Mouse (Mus musculus): Measurements from ENCODE around the gene Ifng. TPM values are rescaled to one million over a fixed set of nuclear protein-coding genes. Genes with fewer than 3 reads are reported as not detected.
A peak's percentile ranks its signal among the peaks of the same experiment; 100 is the strongest.

The Ifng gene
- total RNA-seq, 1 experiment from 2014 or later = 0.58 TPM

- no peak for ATAC-seq (ENCODE audit: extremely low read depth, insufficient number of reproducible peaks, low FRiP score, poor library complexity, severe bottlenecking)
Observed at GRCm38 (mm10) chr10:118476696-118477095, 35.9 kb downstream of the Ifng start.

GRCm38 (mm10) chr10:118477297-118477696 lies 36.5 kb downstream of the Ifng start:
- peak; percentile 64; the same call in 1 of the 2 replicates for ATAC-seq (ENCODE audit: extremely low read depth, insufficient number of reproducible peaks, low FRiP score, poor library complexity, severe bottlenecking)

GRCm38 (mm10) chr10:118479244-118479643 lies 38.4 kb downstream of the Ifng start:
- ATAC-seq (ENCODE audit: extremely low read depth, insufficient number of reproducible peaks, low FRiP score, poor library complexity, severe bottlenecking) = no peak

- no peak for ATAC-seq (ENCODE audit: extremely low read depth, insufficient number of reproducible peaks, low FRiP score, poor library complexity, severe bottlenecking)
Observed at GRCm38 (mm10) chr10:118480118-118480517, 39.3 kb downstream of the Ifng start.

- ATAC-seq (ENCODE audit: extremely low read depth, insufficient number of reproducible peaks, low FRiP score, poor library complexity, severe bottlenecking) = peak; percentile 36; the same call in 1 of the 2 replicates
Observed at GRCm38 (mm10) chr10:118480793-118481192, 39.9 kb downstream of the Ifng start.

GRCm38 (mm10) chr10:118494109-118494508 lies 53.3 kb downstream of the Ifng start:
- no peak for ATAC-seq (ENCODE audit: extremely low read depth, insufficient number of reproducible peaks, low FRiP score, poor library complexity, severe bottlenecking)

GRCm38 (mm10) chr10:118495362-118495761 lies 54.5 kb downstream of the Ifng start:
- ATAC-seq (ENCODE audit: extremely low read depth, insufficient number of reproducible peaks, low FRiP score, poor library complexity, severe bottlenecking) = peak; percentile 89

Other genes starting within 250 kb of the Ifng start
- not detected in 2 replicates for gene Il22, start 236.1 kb upstream of the Ifng start, total RNA-seq (2017)
- gene Gm32717, start 200.3 kb upstream of the Ifng start, total RNA-seq (2017) = 0.25 TPM in 1 of 2 replicates, not detected in the other
- gene Gm32802, start 182.4 kb upstream of the Ifng start, total RNA-seq (2017) = 0.25 TPM in 1 of 2 replicates, not detected in the other
- gene Iltifb, start 146.0 kb upstream of the Ifng start, total RNA-seq (2017) = not detected in 2 replicates
- not detected in 2 replicates for gene Gm9040, start 114.1 kb upstream of the Ifng start, total RNA-seq (2017)
- gene Gm9044, start 108.6 kb upstream of the Ifng start, total RNA-seq (2017) = not detected in 2 replicates
- gene Gm9045, start 103.2 kb upstream of the Ifng start, total RNA-seq (2017) = not detected in 2 replicates
- gene Gm9046, start 97.8 kb upstream of the Ifng start, total RNA-seq (2017) = not detected in 2 replicates
- not detected in 2 replicates for gene Gm9048, start 92.4 kb upstream of the Ifng start, total RNA-seq (2017)
- gene Gm9049, start 86.9 kb upstream of the Ifng start, total RNA-seq (2017) = not detected in 2 replicates